Mouse (Mus musculus) embryonic facial prominence, embryonic 15.5 days (tissue): ENCODE measurements at regions not wholly inside any gene's neighbourhood (a gene's known extent, or its start where the extent isn't known, plus 50 kb on each side); places are given as distances from the start of the nearest gene placed in this dataset.

Source experiments
- ATAC-seq: fragments of 200-750 bp; cut with Nextera tagmentation; 2 replicates; pipeline ENCODE4 v1.8.0; 2017; ENCODE audit warnings: low read depth, moderate TSS enrichment; ENCODE audit not compliant: insufficient number of reproducible peaks, low FRiP score, low TSS enrichment
- H3K27ac ChIP-seq: fragments of 300-500 bp; sonication (generic); replicated peaks from 2 replicates; pipeline ENCODE4 v1.5.1; 2015; ENCODE audit warnings: mild to moderate bottlenecking, inconsistent platforms
- H3K27me3 ChIP-seq: fragments of 300-500 bp; sonication (generic); 2 replicates; pipeline ENCODE4 v1.6.1; 2015; ENCODE audit warnings: inconsistent platforms
- H3K36me3 ChIP-seq: fragments of 300-500 bp; sonication (generic); 2 replicates; pipeline ENCODE4 v1.6.1; 2015; ENCODE audit warnings: mild to moderate bottlenecking, inconsistent platforms
- H3K4me1 ChIP-seq: fragments of 300-500 bp; sonication (generic); 2 replicates; pipeline ENCODE4 v1.6.1; 2015; ENCODE audit warnings: inconsistent platforms
- H3K4me2 ChIP-seq: fragments of 300-500 bp; sonication (generic); replicated peaks from 2 replicates; pipeline ENCODE4 v1.6.1; 2015; ENCODE audit warnings: mild to moderate bottlenecking, inconsistent platforms
- H3K4me3 ChIP-seq: fragments of 300-500 bp; sonication (generic); replicated peaks from 2 replicates; pipeline ENCODE4 v1.5.1; 2015; ENCODE audit warnings: mild to moderate bottlenecking, inconsistent platforms
- H3K9ac ChIP-seq: fragments of 300-500 bp; sonication (generic); 2 replicates; pipeline ENCODE4 v1.6.1; 2015; ENCODE audit warnings: inconsistent platforms
- H3K9me3 ChIP-seq: fragments of 300-500 bp; sonication (generic); replicated peaks from 2 replicates; pipeline ENCODE4 v1.6.1; 2016; ENCODE audit warnings: inconsistent platforms
- WGBS: fragments of 180-500 bp; shearing (Covaris S2); methylation state at CpG from one replicate; pipeline ENCODE4 v1.1.7; 2015; 5-methylcytosine and 5-hydroxymethylcytosine counted together

GRCm38 (mm10) chr8:44155705-44156321 lies 446.0 kb upstream of the Adam34 start:
- Histone ChIP-seq H3K4me2 (no peak overlapping the region), H3K27me3 (no peaks in the 10 kb centered on the region), H3K27ac (no peak overlapping the region), H3K4me1 (no peaks in the 10 kb centered on the region), H3K36me3 (no peaks in the 10 kb centered on the region), H3K4me3 (no peak overlapping the region), H3K9me3 (no peaks in the 10 kb centered on the region), H3K9ac (no peak overlapping the region)
- ATAC-seq: no peak
- WGBS: 67% methylated on average over 8 of the region's 8 CpGs

- Histone ChIP-seq H3K4me1 (no peaks in the 10 kb centered on the region), H3K4me2 (no peak overlapping the region), H3K27me3 (no peaks in the 10 kb centered on the region), H3K9ac (no peak overlapping the region), H3K27ac (no peak overlapping the region), H3K9me3 (no peaks in the 10 kb centered on the region), H3K36me3 (no peaks in the 10 kb centered on the region), H3K4me3 (no peak overlapping the region)
- ATAC-seq: no peak
- 37% methylated on average over 6 of the region's 6 CpGs for WGBS
These were observed 455.3 kb upstream of the Adam34 start for GRCm38 (mm10) chr8:44165115-44165514.

- no peak overlapping the region for H3K9ac ChIP-seq
- no peak overlapping the region for H3K4me2 ChIP-seq
- H3K4me3 ChIP-seq: no peak overlapping the region
- WGBS: 20% methylated on average over 4 of the region's 4 CpGs
- H3K27ac ChIP-seq: no peak overlapping the region
- ATAC-seq: no peak
- no peaks in the 10 kb centered on the region for H3K36me3 ChIP-seq
- no peaks in the 10 kb centered on the region for H3K4me1 ChIP-seq
- no peaks in the 10 kb centered on the region for H3K27me3 ChIP-seq
- H3K9me3 ChIP-seq: no peaks in the 10 kb centered on the region
These were observed 467.2 kb upstream of the Adam34 start for GRCm38 (mm10) chr8:44177016-44177415.

- Histone ChIP-seq H3K9ac (no peak overlapping the region), H3K27me3 (no peaks in the 10 kb centered on the region), H3K27ac (no peak overlapping the region), H3K9me3 (no peaks in the 10 kb centered on the region), H3K36me3 (no peaks in the 10 kb centered on the region), H3K4me1 (no peaks in the 10 kb centered on the region), H3K4me3 (no peak overlapping the region), H3K4me2 (no peak overlapping the region)
- WGBS: 82% methylated on average over 2 of the region's 2 CpGs
- ATAC-seq: no peak
These were observed 492.4 kb upstream of the Adam34 start for GRCm38 (mm10) chr8:44202228-44202627.

GRCm38 (mm10) chr8:44206391-44207170 lies 496.7 kb upstream of the Adam34 start:
- Histone ChIP-seq H3K27ac (peak overlapping the region; percentile 48; the same call in 1 of the 2 replicates), H3K9me3 (no peaks in the 10 kb centered on the region), H3K4me2 (no peak overlapping the region), H3K9ac (no peak overlapping the region), H3K27me3 (no peaks in the 10 kb centered on the region), H3K4me3 (no peak overlapping the region), H3K4me1 (no peaks in the 10 kb centered on the region), H3K36me3 (no peaks in the 10 kb centered on the region)
- WGBS: 29% methylated on average over 11 of the region's 11 CpGs
- ATAC-seq: no peak

GRCm38 (mm10) chr8:44222346-44222745 lies 512.5 kb upstream of the Adam34 start:
- Histone ChIP-seq H3K4me1 (no peaks in the 10 kb centered on the region), H3K9ac (no peak overlapping the region), H3K27ac (no peak overlapping the region), H3K9me3 (no peaks in the 10 kb centered on the region), H3K36me3 (no peaks in the 10 kb centered on the region), H3K27me3 (no peaks in the 10 kb centered on the region), H3K4me3 (no peak overlapping the region), H3K4me2 (no peak overlapping the region)
- 0 out of 2 replicates have a peak, but pooled peaks have one; percentile 39 for ATAC-seq
- WGBS: 39% methylated on average over 1 of the region's 1 CpGs

- ATAC-seq: no peak
- Histone ChIP-seq H3K9me3 (no peaks in the 10 kb centered on the region), H3K4me1 (no peaks in the 10 kb centered on the region), H3K27me3 (no peaks in the 10 kb centered on the region), H3K27ac (no peak overlapping the region), H3K4me3 (no peak overlapping the region), H3K4me2 (no peak overlapping the region), H3K9ac (no peak overlapping the region), H3K36me3 (no peaks in the 10 kb centered on the region)
- WGBS: 62% methylated on average over 3 of the region's 3 CpGs
These were observed 542.5 kb upstream of the Adam34 start for GRCm38 (mm10) chr8:44252393-44252792.

- H3K9ac ChIP-seq: no peak overlapping the region
- ATAC-seq: no peak
- H3K36me3 ChIP-seq: no peaks in the 10 kb centered on the region
- no peak overlapping the region for H3K4me2 ChIP-seq
- no peaks in the 10 kb centered on the region for H3K4me1 ChIP-seq
- no peak overlapping the region for H3K27ac ChIP-seq
- no peaks in the 10 kb centered on the region for H3K27me3 ChIP-seq
- no peak overlapping the region for H3K4me3 ChIP-seq
- WGBS: 24% methylated on average over 6 of the region's 6 CpGs
- H3K9me3 ChIP-seq: no peaks in the 10 kb centered on the region
These were observed 547.2 kb upstream of the Adam34 start for GRCm38 (mm10) chr8:44257051-44257450.

- H3K4me3 ChIP-seq: no peak overlapping the region
- 57% methylated on average over 4 of the region's 4 CpGs for WGBS
These were observed 551.2 kb upstream of the Adam34 start for GRCm38 (mm10) chr8:44261039-44261438.

GRCm38 (mm10) chr8:44273300-44273699 lies 563.5 kb upstream of the Adam34 start:
- WGBS: 70% methylated on average over 4 of the region's 4 CpGs
- Histone ChIP-seq H3K27ac (no peak overlapping the region), H3K36me3 (no peaks in the 10 kb centered on the region), H3K4me1 (no peaks in the 10 kb centered on the region), H3K4me2 (no peak overlapping the region), H3K4me3 (no peak overlapping the region), H3K9ac (no peak overlapping the region), H3K9me3 (no peaks in the 10 kb centered on the region), H3K27me3 (no peaks in the 10 kb centered on the region)
- ATAC-seq: no peak

More at GRCm38 (mm10) chr8:44261039-44261438, 551.2 kb upstream of the Adam34 start:
- Histone ChIP-seq H3K36me3 (no peaks in the 10 kb centered on the region), H3K9ac (no peak overlapping the region), H3K27me3 (no peaks in the 10 kb centered on the region), H3K4me1 (no peaks in the 10 kb centered on the region), H3K4me2 (no peak overlapping the region), H3K27ac (no peak overlapping the region), H3K9me3 (no peaks in the 10 kb centered on the region)
- no peak for ATAC-seq

GRCm38 (mm10) chr8:44318216-44318615 lies 608.4 kb upstream of the Adam34 start:
- Histone ChIP-seq H3K4me2 (no peak overlapping the region), H3K9me3 (no peaks in the 10 kb centered on the region), H3K4me1 (no peaks in the 10 kb centered on the region), H3K9ac (no peak overlapping the region), H3K27me3 (no peaks in the 10 kb centered on the region), H3K4me3 (no peak overlapping the region), H3K27ac (no peak overlapping the region), H3K36me3 (no peaks in the 10 kb centered on the region)
- ATAC-seq: no peak
